Mouse (Mus musculus): Measurements from ENCODE around the gene Il10rb. TPM values are rescaled to one million over a fixed set of nuclear protein-coding genes. Genes with fewer than 3 reads are reported as not detected.

The Il10rb gene
- 1 to 10 TPM; 8.9 to 9.2 TPM for total RNA-seq (2021)

DNA sequence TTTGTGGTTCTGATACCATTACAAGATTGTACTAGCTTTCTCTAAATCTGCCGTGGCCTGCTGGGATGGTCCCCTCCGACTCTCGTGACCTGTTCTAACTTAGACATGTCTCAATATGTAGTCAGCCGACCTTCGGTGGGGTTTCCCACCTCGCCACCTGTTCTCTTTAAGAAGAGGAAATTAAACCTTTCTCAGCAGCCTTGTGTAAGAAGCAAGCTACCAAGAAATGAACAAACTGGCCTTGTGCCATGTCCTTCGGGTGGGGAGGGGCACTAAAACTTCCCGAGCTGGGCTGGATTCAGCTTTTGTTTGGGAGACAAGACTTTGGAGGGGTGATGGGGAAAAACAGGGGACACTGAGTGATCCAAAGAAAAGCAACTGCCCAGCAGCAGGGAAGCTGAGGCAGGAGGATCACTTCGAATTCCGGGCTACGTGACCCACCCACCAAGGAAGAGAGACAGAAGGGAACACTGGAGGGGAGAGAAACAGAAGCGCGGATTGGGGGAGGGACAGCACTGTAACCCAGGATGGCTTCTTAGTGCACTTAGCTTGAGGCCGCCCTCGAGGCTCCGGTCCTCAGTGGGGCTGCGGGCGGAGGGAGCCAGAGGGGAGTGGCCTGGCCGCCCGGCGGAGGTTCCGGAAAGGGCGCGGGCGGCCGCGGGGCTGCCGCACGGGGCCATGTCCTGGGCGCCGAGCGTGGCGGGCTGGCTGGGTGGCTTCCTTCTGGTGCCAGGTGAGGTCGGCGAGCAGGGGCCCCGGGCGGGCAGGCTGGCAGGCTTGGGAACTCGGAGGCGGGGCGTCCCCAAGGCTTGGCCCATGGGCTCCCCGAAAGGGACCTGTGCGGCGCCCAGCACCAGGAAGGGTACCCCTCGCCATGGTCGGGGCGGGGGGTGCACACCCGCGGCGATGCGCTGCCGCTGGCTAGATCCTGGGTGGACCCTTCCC lies at the start of gene Il10rb:
Il10rb (plus strand) TSS at position 525 of the 945 bp plus-strand sequence.
- DNase-seq = peak; percentile 29 to 37

DNA sequence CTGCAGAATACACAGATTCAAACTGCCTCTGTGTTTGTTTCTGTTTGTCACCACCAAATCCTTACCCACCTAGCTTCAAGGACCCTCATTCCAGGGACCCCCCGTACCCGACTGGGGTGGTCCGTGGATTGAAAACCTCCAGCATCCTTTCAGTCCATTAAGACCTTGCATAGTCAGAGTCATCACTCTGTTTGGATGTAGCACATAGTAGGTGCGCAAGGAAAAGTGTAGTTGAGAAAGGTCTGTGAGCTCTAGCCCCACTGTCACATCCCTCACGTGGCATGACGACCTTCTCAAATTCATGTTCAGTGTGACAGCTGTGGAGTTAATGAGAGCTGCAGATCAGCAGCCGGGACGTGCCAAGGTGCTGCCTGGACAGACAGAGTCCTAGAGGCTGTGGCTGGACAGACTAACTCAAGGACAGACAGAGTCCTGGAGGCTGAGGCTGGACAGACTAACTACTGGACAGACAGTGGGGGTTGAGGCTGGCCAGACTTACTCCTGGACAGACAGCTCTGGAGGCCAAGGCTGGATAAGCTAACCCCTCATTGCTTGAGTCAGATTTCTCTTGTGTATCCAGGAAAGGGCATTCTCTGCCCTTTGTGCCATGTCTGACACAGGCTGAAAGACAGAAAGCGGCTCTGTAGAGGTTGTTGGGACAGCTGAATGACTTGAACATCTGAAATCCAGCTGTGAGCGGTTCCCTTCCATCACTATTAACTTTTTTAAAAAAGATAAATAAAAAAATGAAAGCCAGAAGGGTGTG lies 49.0 kb upstream of the Il10rb start:
- no peak for DNase-seq

DNA sequence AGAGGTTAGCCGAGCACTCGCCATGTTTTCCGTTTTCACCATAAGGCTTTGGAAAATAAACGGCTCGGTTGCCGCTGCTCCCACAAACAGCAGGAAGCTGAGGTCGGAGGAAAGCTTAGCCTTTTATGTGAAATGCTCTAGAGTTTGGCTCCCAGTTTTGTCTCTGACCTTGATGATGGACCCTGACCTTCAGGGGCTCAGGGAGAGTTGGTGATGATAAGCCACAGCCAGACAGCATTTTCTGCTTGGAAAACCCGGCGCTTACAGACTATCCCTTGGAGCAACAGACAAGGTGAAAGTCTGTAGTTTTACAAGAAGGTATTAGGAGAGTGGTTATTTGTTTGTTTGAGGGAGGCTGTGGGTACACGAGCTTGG lies 48.5 kb upstream of the Il10rb start:
- DNase-seq = no peak

DNA sequence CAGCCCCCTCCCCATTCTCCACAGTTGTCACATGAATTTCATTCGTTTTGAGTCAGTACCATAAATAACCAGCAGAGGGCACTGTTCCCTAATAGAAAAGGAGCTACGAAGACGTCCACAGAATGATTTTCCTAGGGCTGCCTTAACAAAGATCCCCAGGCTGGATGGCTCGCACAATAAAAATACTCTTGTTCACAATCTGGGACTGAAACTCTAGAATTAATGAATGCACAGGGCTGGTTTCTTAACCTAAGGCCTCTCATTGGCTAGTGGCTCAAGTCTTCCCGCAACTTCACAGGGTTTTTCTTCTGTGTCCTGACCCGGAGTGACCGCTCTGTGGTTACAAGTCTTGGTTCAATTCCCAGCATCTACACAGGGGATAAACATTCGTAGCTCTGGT lies 47.4 kb upstream of the Il10rb start:
- no peak for DNase-seq

DNA sequence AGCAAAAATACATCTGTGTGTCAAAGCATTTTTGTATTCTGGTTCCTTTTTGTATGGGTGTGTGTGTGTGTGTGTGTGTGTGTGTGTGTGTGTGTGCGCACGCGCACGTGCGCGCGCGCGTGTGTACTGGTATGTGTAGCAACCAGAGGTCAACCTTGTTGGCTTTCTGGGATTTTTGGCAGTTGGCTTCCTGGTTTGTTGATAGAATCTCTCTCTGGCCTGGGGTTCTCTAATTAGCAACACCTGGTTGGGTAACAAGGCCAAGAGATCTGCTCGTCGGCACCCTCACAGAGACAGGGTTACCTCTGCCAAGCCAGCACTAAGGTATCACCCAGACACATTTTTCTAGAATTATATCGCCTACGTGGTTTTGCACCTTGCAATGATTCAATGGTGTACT lies 46.4 kb upstream of the Il10rb start:
- DNase-seq = no peak

DNA sequence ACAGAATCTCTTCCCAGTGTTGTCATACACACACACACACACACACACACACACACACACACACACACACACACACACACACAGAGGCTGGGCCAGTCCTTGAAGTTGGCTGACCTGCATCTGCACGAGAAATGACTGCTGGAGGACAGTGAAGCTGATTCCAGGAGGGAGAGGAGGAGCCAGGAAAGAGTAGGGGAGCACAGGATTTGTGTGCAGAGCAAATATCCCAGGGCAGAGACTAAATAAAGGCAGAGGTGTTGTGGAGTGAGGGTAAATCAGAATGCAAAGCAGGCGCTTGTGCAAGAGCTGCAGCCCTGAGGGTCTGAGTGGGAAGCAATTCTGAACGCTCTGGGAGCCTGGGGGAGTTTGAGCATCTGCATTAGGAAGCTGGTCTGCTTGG lies 45.8 kb upstream of the Il10rb start:
- DNase-seq = no peak

DNA sequence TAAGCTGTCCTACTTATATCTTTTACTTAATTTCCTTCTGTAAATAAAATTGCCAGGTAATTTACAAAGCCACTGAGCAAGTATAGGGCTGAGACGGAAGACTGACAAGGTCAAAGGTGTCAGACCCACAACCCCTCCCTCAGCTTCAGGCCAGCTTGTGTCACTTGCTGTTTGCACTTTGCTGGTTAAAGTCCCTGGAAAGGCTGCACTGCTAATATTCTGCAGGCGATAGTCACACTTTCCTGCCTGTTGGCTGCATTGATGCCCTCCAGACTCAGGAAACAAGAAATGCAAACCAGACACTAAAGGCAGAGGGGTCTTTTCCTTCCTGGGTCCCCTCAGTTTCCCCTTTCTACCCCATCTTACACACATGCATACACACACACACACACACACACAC lies 44.0 kb upstream of the Il10rb start:
- DNase-seq = no peak

DNA sequence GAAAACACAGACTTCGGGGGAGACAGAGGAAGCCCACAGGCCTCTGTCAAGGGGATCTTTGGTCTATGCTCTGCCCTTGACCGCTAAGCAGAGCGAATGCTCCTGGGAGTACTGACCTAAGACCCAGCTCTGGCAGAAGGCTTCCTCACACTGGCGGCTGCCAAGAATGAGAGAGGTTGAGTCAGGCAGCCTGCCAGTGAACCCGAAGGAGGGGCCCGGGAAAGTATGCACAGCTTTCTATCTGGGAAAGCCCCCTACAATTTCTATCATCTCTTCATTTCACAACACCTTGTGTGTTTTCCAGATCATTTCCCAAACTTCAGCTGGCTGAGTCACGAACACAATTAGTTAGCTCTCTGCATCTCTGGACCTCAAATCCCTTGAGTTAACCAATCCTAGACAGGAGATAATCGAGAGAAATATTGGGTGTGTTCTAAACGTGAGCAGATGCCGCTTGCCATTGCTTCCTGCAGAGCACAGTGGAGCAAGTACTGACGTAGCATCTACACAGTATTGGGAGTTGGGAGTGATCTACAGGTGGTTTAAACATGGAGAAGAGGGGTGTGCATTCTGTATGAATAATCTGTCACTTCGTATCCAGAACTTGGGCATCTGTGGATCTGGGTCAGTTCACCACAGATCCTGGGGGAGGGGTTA lies 43.2 kb upstream of the Il10rb start:
- DNase-seq = no peak

DNA sequence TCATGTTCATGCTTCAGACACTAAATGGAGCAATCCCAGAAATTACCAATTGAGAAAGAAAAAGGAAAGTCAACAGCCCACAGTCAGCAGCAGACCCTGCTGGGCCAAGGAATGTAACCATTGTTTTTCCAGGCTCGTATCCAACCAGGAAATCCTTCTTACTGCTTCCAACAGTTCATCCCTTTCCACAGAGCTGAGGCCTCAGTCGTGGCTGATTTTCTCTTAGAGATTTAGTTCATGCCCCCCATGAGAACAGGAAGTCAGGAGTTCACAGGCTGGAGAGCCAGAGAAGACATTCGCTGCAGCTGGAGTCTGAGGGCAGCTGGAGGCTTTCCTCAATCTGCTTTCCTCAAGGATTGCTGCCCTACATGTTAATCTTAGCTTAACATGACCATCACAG lies 42.5 kb upstream of the Il10rb start:
- no peak for DNase-seq

DNA sequence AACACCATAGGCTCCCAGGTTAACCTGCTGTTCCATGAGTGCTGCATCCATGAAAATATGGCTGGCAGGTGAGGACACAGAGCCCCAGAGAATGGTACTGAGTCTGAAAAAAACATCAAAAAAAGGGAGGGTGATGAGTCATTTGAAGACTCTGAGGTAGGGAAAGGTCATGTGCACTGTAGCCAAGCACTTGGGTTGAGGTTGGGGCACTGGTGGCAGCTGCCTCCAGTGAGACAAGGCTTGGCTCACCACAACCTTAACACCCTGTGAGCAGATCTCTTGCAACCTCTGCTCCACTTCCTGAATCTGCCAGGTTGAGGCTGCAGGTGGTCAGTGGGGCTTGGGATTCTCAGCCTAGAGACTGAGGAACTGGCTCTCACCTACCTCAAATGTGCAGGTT lies 39.4 kb upstream of the Il10rb start:
- no peak for DNase-seq

DNA sequence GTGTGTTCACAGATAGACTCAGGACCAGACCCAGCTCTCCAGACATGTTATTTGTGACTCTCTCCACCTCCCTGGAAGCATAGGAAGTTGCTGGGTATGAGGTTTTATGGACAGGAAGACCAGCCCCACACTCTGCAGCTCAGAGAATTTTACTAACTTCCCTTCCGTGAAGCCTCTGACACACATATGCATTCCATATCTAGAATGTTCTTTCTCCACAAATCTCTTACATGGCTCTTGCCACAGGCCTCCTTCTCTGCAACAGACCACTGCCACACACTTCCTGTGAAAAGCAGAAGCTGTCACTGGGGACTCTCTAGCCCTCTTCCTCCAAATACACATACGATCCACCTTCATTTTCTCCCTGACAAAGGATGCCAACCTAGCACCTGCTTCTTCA lies 38.9 kb upstream of the Il10rb start:
- DNase-seq = no peak

DNA sequence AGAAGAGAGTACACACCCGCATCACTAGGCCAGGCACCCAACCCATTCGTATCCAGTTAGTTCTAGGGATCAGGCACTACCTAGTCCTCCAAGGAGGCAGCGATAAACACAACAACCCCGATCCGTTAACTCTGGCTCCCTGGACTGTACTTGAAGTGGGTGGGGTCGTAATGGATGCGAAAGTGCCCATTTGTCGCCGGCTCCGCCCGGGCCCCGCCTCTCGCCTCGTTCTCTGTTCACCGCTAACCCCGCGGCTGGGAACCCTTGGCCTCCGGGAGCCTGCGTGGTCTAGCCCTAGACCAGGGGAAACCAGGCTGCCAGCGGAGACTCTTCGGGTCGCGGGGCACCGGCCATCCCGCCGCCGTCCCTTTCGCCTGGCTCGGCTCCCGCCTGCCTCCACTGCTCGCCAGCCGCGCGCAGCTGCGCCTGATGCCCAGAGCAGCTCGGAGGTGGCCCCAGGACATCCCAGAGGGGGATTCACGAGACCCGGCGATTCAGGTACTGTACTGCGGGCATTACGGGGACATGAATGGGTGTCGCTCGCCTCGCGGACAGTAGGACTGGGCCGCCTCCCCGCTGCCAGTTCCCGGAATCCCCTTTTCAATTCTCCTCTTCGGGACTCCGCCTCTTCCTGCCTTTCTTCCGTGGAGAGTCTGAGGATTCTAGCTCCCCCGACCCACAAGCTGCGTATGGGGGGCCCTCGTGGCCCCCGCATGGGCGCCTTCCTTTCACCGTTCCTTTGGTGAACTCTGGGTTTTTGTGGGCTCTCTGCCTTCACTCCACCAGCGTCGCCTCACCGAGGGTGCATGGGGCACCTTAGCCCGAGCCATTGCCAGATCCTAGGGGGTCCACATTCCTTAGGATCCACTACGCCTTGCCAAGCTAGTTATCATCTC lies 33.1 kb upstream of the Il10rb start, which contains the start of gene Ifnar2:
Ifnar2 (plus strand) TSS at position 207 of the 896 bp plus-strand sequence.
- peak; percentile 78 for DNase-seq

DNA sequence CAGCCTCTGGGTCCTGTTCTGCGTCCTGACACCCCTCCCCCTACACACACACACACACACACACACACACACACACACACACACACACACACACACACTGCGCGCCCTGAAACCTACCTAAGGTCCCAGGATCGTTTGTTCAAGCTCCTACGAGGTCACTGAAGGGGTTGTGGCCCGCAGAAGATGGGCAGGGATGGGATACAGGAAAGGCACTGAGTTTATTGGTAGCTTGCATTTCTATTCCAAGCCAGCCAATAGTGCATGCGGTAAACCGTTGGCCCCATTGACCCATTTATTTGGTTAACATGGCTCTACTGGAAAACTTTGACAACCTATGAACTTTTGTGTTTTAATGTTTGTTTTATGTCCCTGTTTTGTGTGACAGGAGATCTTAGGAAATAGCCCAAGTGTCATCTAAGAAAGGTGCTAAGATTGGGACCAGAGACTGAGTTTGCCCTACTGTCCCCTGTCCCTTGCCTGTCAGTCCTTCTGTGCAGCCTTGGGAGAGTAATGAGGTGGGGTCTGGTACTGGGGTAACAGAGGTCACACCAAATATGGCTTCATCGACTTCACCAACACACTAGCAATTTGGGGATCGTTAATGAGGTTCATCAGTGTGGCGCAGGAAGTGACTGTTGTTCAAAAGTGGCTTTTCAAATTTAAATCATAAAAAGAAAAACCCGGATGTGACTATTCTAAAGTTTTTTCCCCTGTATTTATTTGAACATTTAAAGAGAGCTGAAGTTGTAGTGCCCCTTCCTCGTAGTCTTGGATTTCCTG lies 32.3 kb upstream of the Il10rb start:
- DNase-seq = no peak

DNA sequence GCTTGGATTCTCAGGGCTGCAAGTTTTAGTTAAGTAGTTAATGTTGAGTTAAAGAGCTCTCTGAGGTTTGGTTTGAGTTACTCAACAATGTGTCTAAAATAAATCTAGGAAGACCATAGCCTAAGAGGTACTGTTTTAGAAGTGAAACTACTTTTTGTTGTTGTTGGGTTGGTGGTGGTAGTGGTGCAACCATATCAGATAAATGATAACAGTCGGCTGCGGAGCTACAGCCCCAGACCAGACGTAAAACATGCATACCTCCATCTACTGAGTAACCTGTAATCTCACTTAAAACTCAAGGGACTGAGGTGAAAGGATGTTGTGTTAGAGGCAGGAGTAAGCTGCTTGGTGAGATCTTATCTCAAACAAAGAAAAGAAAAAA lies 31.7 kb upstream of the Il10rb start:
- DNase-seq = no peak

DNA sequence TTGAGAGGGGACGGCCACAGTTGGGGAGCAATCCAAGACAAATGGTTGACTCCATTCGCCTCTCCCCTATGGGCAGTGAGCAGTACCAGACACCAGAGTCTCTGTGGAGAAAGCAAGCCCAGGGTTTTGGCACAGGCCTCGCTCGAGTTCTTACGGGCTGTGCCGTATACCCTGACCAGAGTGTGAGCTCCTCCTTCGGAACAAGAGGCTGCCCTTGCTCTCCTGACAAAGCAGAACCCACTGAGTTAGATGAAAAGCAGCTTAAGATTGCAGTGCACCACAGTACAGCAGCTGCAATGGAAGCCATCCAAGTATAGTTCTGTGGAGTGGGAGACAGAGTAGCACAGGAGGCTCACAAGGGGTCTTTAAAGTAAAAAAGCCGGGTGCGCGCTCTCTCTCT lies 29.3 kb upstream of the Il10rb start:
- no peak for DNase-seq

DNA sequence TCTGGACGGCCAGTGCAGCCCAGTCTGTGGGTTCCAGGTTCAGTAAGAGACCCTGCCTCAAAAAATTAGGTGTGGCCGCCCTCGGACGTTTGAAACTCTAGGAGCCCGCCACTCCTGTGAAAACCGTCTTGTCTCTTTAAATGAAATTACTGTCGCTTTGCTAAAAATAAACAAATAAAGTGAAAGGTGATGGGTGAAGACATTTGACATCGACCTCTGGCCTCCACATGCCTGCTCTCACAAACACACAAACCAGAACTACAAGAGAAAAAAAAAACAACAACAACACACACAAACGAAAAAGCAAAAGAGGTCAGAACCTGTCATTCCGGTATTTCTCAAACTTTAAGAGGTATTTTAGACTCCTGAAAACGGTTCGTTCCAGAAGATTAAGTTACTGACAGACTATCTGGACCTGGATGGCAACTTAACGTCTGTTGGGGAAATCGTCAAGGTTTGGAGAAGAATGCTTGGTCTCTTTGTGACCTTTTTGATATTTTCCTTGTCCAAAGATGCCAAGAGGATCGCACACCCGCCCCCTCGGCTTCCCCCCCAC lies 27.5 kb upstream of the Il10rb start:
- no peak for DNase-seq

DNA sequence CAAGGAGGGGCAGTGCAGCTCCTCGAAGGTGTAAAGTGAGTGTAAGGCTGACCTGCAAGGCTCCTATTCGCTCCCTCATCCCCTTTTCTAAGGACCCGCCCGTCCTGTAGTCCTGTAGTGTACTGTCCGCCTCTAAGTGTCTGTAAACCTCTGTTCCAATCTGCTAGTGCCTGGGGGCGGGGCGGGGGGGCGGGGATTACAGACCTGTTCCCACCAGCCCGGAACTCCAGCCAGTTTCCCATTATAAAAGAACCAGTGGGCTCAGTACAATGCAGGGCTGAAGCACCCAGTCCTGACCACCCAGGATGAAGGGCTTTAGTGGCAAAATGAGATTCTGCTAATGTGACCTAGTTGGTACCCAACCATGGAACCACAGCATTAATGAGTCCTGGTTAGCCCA lies 27.0 kb upstream of the Il10rb start:
- no peak for DNase-seq

DNA sequence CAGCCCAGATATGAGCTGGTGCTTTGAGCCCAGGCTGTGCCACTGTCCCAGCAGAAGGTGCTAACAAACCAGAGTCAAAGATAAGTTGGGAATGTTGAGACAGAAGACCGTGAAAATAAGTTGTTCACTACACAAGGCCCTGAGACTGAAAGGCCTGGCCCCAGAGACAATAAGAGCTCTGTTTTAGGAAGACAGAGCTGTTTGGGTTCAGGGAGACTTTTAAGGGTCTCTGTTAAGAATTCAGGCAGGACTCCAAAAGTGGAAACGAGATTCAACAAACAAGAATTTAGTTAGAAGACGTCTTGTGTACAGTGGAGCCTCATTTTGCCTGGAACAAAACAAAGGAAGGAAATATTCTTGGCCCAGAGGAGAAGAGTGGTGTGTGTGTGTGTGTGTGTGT lies 26.6 kb upstream of the Il10rb start:
- DNase-seq = no peak

DNA sequence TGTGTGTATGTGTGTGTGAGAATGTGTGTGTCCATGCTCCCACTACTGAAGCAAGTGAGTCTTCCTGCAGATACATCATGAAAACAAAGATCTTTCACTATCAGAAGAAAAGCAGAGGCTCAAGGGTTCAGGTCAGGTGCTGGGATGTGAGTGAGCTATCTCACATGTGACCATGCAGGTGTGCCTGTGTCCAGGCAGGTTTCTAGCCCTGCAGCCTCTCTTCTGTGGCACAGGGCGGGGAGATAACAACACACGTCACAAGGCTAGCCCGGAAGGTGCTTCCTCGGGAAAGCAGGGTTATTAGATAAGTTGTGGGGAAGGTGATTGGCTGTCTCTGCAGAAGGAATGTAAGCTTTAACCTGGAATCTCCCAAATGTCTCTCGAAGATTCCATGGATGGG lies 25.8 kb upstream of the Il10rb start:
- DNase-seq = no peak

DNA sequence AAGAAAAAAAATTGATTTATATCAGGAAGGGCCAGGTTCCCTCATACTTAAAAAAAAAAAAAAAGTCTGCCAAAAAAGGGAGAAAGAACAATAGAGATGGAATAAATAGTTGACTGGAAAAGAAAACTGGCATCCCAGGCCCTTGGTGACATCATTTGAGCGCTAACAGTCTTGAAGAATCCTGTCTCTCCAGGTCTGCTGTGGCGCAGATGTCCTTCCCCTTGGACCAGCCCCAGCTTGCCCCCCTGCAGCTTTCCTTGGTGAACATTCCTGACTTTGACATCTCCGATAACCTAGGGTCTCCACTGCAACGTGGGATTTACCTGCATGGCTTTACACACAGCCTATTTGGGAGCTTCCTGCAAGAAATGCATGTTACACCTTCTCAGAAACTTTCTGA lies 24.4 kb upstream of the Il10rb start:
- no peak for DNase-seq

DNA sequence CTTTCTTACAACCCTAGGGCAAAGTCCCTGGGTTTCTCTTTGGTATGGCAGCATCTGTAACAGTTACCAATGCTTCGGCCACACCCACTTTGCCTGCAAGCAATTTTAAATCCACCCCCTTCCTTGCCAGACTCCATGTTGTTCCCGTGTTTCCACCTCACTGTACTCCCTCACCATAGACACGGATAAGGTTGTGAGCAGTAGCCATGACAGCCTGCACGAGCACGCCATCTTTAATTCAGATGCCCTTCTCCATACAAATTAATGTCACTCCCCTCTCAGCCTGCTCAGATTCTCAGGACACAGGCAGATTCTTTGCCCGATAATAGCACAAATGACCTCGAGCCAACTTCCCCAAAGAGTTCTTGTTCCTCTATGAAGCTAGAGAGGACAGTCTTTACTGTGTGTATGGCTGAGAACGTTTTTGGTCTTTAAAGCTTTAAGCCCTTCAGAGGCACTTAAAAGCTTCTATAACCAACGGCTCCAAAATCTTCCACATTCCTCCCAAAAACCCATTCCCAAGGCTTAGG lies 23.6 kb upstream of the Il10rb start:
- no peak for DNase-seq
